Mouse (Mus musculus): Measurements from ENCODE around the gene Lyg1. TPM values are rescaled to one million over a fixed set of nuclear protein-coding genes. Genes with fewer than 3 reads are reported as not detected.

Lyg1 gene
- polyA plus RNA-seq, 1 experiment from 2014 or later: not detected

- ATAC-seq (ENCODE audit: insufficient number of reproducible peaks, low FRiP score, low TSS enrichment, low read depth): no peak
- Histone ChIP-seq H3K36me3 (no peaks in the 10 kb centered on the region), H3K4me1 (no peaks in the 10 kb centered on the region), H3K4me3 (replicated peaks) (no peak overlapping the region), H3K9me3 (replicated peaks) (no peaks in the 10 kb centered on the region), H3K4me2 (replicated peaks) (no peak overlapping the region), H3K27me3 (no peaks in the 10 kb centered on the region), H3K27ac (replicated peaks) (no peak overlapping the region), H3K9ac (no peak overlapping the region)
- 70% methylated on average over 2 of the region's 2 CpGs for WGBS
Measured at GRCm38 (mm10) chr1:37948906-37949305, 8.7 kb downstream of the Lyg1 start.

DNA sequence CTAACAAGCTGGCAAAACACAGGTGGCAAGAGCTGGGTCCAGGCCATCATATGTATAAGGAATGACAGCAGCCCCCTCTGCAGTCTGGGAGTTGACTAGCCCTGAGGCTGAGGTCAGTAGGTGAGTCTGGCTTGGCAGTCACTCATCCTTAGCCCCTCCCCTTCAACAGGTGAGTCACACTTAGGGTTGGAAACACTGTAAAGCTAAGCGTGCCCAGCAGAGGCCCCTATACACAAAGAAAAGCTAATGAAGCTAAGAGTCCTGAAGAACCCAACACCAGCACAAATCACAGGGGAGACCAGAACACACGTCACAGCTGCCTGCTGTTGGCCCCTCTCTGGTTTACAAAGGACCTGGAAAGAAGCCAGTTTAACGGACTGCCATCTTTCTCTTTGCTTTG, 25.8 kb downstream of the Lyg1 start:
- Histone ChIP-seq H3K9ac (no peak overlapping the region), H3K9me3 (replicated peaks) (no peaks in the 10 kb centered on the region), H3K4me1 (no peaks in the 10 kb centered on the region), H3K27me3 (no peaks in the 10 kb centered on the region), H3K4me2 (replicated peaks) (no peak overlapping the region), H3K36me3 (no peaks in the 10 kb centered on the region), H3K27ac (replicated peaks) (no peak overlapping the region), H3K4me3 (replicated peaks) (no peak overlapping the region)
- 13% methylated on average over 3 of the region's 3 CpGs for WGBS
- ATAC-seq (ENCODE audit: insufficient number of reproducible peaks, low FRiP score, low TSS enrichment, low read depth): 0 out of 2 replicates have a peak, but pooled peaks have one; percentile 39

DNA sequence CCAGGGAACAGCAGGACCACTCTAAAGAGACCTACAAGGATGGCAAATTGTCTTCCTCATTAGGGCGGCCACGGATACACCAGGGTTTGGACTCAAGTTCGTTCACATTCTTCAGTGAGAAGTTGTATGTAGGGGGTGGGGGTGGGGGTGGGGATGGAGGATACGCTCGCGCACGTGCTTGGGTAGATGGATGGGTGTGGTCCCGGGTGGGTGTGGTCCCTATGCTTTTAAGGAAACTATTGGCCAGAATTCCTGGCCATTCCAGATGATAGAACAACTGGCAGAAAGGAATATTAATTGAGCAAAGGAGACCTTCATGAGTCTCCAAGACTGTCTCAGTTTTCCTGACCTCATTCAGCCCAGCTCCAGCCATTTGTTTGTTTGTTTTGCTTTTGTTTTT, 31.6 kb downstream of the Lyg1 start:
- no peak for ATAC-seq (ENCODE audit: insufficient number of reproducible peaks, low FRiP score, low TSS enrichment, low read depth)
- 78% methylated on average over 8 of the region's 8 CpGs for WGBS
- Histone ChIP-seq H3K27ac (replicated peaks) (no peak overlapping the region), H3K36me3 (no peaks in the 10 kb centered on the region), H3K9ac (no peak overlapping the region), H3K9me3 (replicated peaks) (no peaks in the 10 kb centered on the region), H3K27me3 (no peaks in the 10 kb centered on the region), H3K4me2 (replicated peaks) (no peak overlapping the region), H3K4me3 (replicated peaks) (no peak overlapping the region), H3K4me1 (no peaks in the 10 kb centered on the region)

GRCm38 (mm10) chr1:37922536-37922935, 35.0 kb downstream of the Lyg1 start:
- no peak for ATAC-seq (ENCODE audit: insufficient number of reproducible peaks, low FRiP score, low TSS enrichment, low read depth)
- WGBS: 46% methylated on average over 8 of the region's 8 CpGs
- Histone ChIP-seq H3K9me3 (replicated peaks) (no peaks in the 10 kb centered on the region), H3K27me3 (no peaks in the 10 kb centered on the region), H3K9ac (no peak overlapping the region), H3K4me3 (replicated peaks) (no peak overlapping the region), H3K4me2 (replicated peaks) (no peak overlapping the region), H3K36me3 (no peaks in the 10 kb centered on the region), H3K27ac (replicated peaks) (no peak overlapping the region), H3K4me1 (no peaks in the 10 kb centered on the region)

GRCm38 (mm10) chr1:37918096-37918495, 39.5 kb downstream of the Lyg1 start:
- no peaks in the 10 kb centered on the region for H3K9me3 ChIP-seq (replicated peaks)
- no peak for ATAC-seq (ENCODE audit: insufficient number of reproducible peaks, low FRiP score, low TSS enrichment, low read depth)
- H3K27me3 ChIP-seq: no peaks in the 10 kb centered on the region
- no peak overlapping the region for H3K4me2 ChIP-seq (replicated peaks)
- WGBS: 67% methylated on average over 6 of the region's 6 CpGs
- H3K9ac ChIP-seq: no peak overlapping the region
- no peaks in the 10 kb centered on the region for H3K4me1 ChIP-seq
- no peak overlapping the region for H3K27ac ChIP-seq (replicated peaks)
- no peaks in the 10 kb centered on the region for H3K36me3 ChIP-seq
- H3K4me3 ChIP-seq (replicated peaks): no peak overlapping the region

GRCm38 (mm10) chr1:37917666-37918065, 39.9 kb downstream of the Lyg1 start:
- Histone ChIP-seq H3K4me1 (no peaks in the 10 kb centered on the region), H3K27ac (replicated peaks) (no peak overlapping the region), H3K4me2 (replicated peaks) (no peak overlapping the region), H3K9ac (no peak overlapping the region), H3K4me3 (replicated peaks) (no peak overlapping the region), H3K9me3 (replicated peaks) (no peaks in the 10 kb centered on the region), H3K36me3 (no peaks in the 10 kb centered on the region), H3K27me3 (0 out of 2 replicates have a peak, but pooled peaks cover under 1% of the 10 kb centered on the region)
- ATAC-seq (ENCODE audit: insufficient number of reproducible peaks, low FRiP score, low TSS enrichment, low read depth): no peak
- WGBS: 61% methylated on average over 13 of the region's 13 CpGs

- Histone ChIP-seq H3K36me3 (no peaks in the 10 kb centered on the region), H3K27me3 (0 out of 2 replicates have a peak, but pooled peaks cover 2% of the 10 kb centered on the region), H3K9me3 (replicated peaks) (no peaks in the 10 kb centered on the region)
Measured at GRCm38 (mm10) chr1:37916393-37916792, 41.2 kb downstream of the Lyg1 start, which contains the start of gene Lyg2. TSS of gene Lyg2 (minus strand) at chr1:37916493.

DNA sequence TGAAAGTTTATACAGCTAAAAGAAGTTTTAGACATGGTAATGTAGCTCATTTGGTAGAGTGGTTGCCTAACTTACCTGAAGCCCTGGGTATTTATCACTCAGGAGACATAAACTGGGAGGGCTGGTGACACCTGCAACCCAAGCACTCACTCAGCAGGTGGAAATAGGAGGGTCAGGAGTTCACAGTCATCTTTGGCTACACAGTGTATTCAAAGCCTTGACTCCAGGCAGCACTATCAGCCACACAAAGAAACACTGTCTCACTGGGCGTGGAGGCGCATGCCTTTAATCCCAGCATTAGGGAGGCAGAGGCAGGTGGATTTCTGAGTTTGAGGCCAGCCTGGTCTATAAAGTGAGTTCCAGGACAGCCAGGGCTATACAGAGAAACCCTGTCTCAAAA, 44.8 kb downstream of the Lyg1 start:
- Histone ChIP-seq H3K27me3 (0 out of 2 replicates have a peak, but pooled peaks cover 2% of the 10 kb centered on the region), H3K27ac (replicated peaks) (no peak overlapping the region), H3K4me3 (replicated peaks) (no peak overlapping the region), H3K4me2 (replicated peaks) (no peak overlapping the region), H3K36me3 (no peaks in the 10 kb centered on the region), H3K9ac (no peak overlapping the region), H3K4me1 (no peaks in the 10 kb centered on the region), H3K9me3 (replicated peaks) (no peaks in the 10 kb centered on the region)
- ATAC-seq (ENCODE audit: insufficient number of reproducible peaks, low FRiP score, low TSS enrichment, low read depth): no peak
- 73% methylated on average over 2 of the region's 2 CpGs for WGBS

More at GRCm38 (mm10) chr1:37916393-37916792, 41.2 kb downstream of the Lyg1 start, which contains the start of gene Lyg2:
- Histone ChIP-seq H3K27ac (replicated peaks) (no peak within 1 kb of the TSS), H3K4me1 (no peaks in the 10 kb centered on the region), H3K4me3 (replicated peaks) (no peak within 1 kb of the TSS), H3K4me2 (replicated peaks) (no peak within 1 kb of the TSS), H3K9ac (no peak within 1 kb of the TSS)
- no peak for ATAC-seq (ENCODE audit: insufficient number of reproducible peaks, low FRiP score, low TSS enrichment, low read depth)
- WGBS: 71% methylated on average over 5 of the region's 5 CpGs

- no peak for ATAC-seq (ENCODE audit: insufficient number of reproducible peaks, low FRiP score, low TSS enrichment, low read depth)
- H3K4me3 ChIP-seq (replicated peaks): no peak overlapping the region
- H3K9me3 ChIP-seq (replicated peaks): no peaks in the 10 kb centered on the region
- H3K27me3 ChIP-seq: no peaks in the 10 kb centered on the region
- H3K27ac ChIP-seq (replicated peaks): no peak overlapping the region
- H3K9ac ChIP-seq: no peak overlapping the region
- peaks cover 15% of the 10 kb centered on the region for H3K36me3 ChIP-seq
- H3K4me1 ChIP-seq: no peaks in the 10 kb centered on the region
- 36% methylated on average over 6 of the region's 6 CpGs for WGBS
- no peak overlapping the region for H3K4me2 ChIP-seq (replicated peaks)
Measured at GRCm38 (mm10) chr1:37903178-37903577, 54.4 kb downstream of the Lyg1 start.

DNA sequence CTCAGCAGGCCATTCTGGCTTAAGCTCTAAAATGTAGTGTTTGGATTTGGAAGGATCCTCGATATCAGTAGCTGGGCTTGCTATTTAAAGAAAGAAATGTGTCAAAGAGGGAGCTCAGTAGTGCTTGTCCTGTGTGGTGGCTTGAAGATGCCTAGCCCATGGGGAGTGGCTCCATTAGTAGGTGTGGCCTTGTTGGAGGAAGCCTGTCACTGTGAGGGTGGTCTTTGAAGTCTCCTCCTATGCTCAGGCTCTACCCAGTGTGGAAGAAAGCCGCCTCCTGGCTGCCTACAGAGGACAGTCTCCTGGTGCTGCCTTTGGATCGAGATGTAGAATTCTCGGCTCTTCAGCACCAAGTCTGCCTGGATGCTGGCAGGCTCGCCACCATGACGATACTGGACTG, 57.3 kb downstream of the Lyg1 start:
- peaks cover 36% of the 10 kb centered on the region for H3K36me3 ChIP-seq

GRCm38 (mm10) chr1:37899816-37900215, 57.7 kb downstream of the Lyg1 start:
- no peak for ATAC-seq (ENCODE audit: insufficient number of reproducible peaks, low FRiP score, low TSS enrichment, low read depth)
- WGBS: 76% methylated on average over 4 of the region's 4 CpGs
- Histone ChIP-seq H3K27ac (replicated peaks) (no peak overlapping the region), H3K4me1 (no peaks in the 10 kb centered on the region), H3K4me2 (replicated peaks) (no peak overlapping the region), H3K36me3 (peaks cover 40% of the 10 kb centered on the region), H3K9me3 (replicated peaks) (no peaks in the 10 kb centered on the region), H3K27me3 (no peaks in the 10 kb centered on the region), H3K9ac (no peak overlapping the region), H3K4me3 (replicated peaks) (no peak overlapping the region)

More for the DNA sequence above, 57.3 kb downstream of the Lyg1 start:
- no peaks in the 10 kb centered on the region for H3K4me1 ChIP-seq
- H3K4me3 ChIP-seq (replicated peaks): no peak overlapping the region
- peak; percentile 57 for ATAC-seq (ENCODE audit: insufficient number of reproducible peaks, low FRiP score, low TSS enrichment, low read depth)
- H3K9ac ChIP-seq: no peak overlapping the region
- no peak overlapping the region for H3K27ac ChIP-seq (replicated peaks)
- WGBS: 61% methylated on average over 6 of the region's 6 CpGs
- no peaks in the 10 kb centered on the region for H3K27me3 ChIP-seq
- no peaks in the 10 kb centered on the region for H3K9me3 ChIP-seq (replicated peaks)
- no peak overlapping the region for H3K4me2 ChIP-seq (replicated peaks)
